Mouse (Mus musculus): ENCODE data around the gene Hist2h3c1.

DNA sequence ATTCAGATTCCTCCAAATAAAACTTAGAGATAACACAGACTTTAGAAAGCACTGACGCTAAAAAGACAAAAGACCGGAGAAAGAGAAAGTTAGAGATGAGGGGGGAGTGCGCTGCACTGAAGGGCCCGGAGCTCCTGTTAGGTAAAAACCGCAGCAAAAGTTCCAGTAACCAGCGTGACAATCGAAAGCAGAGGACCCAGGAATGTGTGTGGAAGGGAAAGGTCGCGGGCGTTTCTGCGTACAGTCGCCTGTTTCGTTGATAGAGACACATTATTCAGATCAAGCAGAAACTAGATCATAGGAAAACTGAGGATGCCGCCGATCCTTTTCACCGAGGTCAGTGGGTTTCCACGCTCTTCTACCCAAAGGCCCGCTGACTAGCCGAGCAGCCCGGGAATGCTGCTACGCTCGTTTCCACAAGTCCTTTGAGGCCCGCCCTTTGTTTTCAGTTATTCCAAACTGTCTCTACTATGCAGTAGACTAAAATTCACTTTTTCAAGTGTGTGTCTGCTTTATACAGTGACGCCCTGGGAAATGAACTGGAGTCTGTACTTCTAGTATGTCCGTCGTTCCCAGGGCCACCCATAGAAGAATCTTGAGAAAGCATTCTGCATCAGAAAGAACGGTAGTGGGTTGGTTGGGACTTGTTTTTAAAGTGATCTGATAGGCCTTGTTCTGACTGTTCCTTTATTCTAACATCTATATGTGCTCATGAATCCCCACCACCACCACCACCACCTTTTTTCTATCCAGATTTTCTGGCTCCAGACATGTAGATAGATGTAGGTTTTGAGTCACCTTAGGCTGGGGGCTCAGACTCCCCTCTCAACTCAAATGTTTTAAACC is 17.3 kb downstream of the Hist2h3c1 start:
- no peak for TF ChIP-seq HCFC1 (IDR thresholded peaks at IDR 0.05; ENCODE audit: borderline replicate concordance, insufficient read depth, low read length)
- TF ChIP-seq ZC3H11A (IDR thresholded peaks at IDR 0.05; ENCODE audit: borderline replicate concordance, low read depth, low read length) = no peak
- TF ChIP-seq CHD2 (IDR thresholded peaks at IDR 0.05; ENCODE audit: low read depth, low read length) = no peak
- TF ChIP-seq MAFK (IDR thresholded peaks at IDR 0.05; ENCODE audit: insufficient read depth, low read depth, low read length) = no peak
- no peak for TF ChIP-seq ZNF384 (IDR thresholded peaks at IDR 0.05; ENCODE audit: low read depth, low read length)
